Mouse (Mus musculus) fat pad, adult 2 months (tissue): ENCODE results near the gene Rbms1.

Experiments
- DNase-seq: peaks from one replicate; pipeline ENCODE4 v3.0.0-alpha.2; 2011; ENCODE audit warnings: low read depth, low spot score; ENCODE audit errors: extremely low read depth

Rbms1 gene

GRCm38 (mm10) chr2:60786289-60786688 lies 176.7 kb downstream of the Rbms1 start:
- DNase-seq: no peak

- no peak for DNase-seq
These were observed 188.5 kb downstream of the Rbms1 start for GRCm38 (mm10) chr2:60774501-60774900.

GRCm38 (mm10) chr2:60773592-60773991 lies 189.4 kb downstream of the Rbms1 start:
- no peak for DNase-seq

- no peak for DNase-seq
These were observed 196.6 kb downstream of the Rbms1 start for GRCm38 (mm10) chr2:60766420-60766819.

- no peak for DNase-seq
These were observed 206.8 kb downstream of the Rbms1 start for GRCm38 (mm10) chr2:60756218-60756617.

- no peak for DNase-seq
These were observed 207.9 kb downstream of the Rbms1 start for GRCm38 (mm10) chr2:60755101-60755500.

- DNase-seq: no peak
These were observed 211.7 kb downstream of the Rbms1 start for GRCm38 (mm10) chr2:60751274-60751673.

GRCm38 (mm10) chr2:60750591-60750990 lies 212.4 kb downstream of the Rbms1 start:
- no peak for DNase-seq

GRCm38 (mm10) chr2:60748585-60748984 lies 214.4 kb downstream of the Rbms1 start:
- DNase-seq: no peak

- DNase-seq: no peak
These were observed 215.4 kb downstream of the Rbms1 start for GRCm38 (mm10) chr2:60747590-60747989.

GRCm38 (mm10) chr2:60744674-60745073 lies 218.3 kb downstream of the Rbms1 start:
- no peak for DNase-seq

- DNase-seq: no peak
These were observed 223.4 kb downstream of the Rbms1 start for GRCm38 (mm10) chr2:60739389-60740137.

GRCm38 (mm10) chr2:60730929-60731328 lies 232.1 kb downstream of the Rbms1 start:
- DNase-seq: no peak

GRCm38 (mm10) chr2:60730024-60730423 lies 233.0 kb downstream of the Rbms1 start:
- no peak for DNase-seq

GRCm38 (mm10) chr2:60728902-60729585 lies 233.9 kb downstream of the Rbms1 start:
- no peak for DNase-seq

GRCm38 (mm10) chr2:60724660-60725059 lies 238.3 kb downstream of the Rbms1 start:
- DNase-seq: no peak

GRCm38 (mm10) chr2:60722967-60723366 lies 240.0 kb downstream of the Rbms1 start:
- no peak for DNase-seq

- DNase-seq: no peak
These were observed 240.5 kb downstream of the Rbms1 start, which contains the start of gene Itgb6 for GRCm38 (mm10) chr2:60722514-60722913. Gene Itgb6, minus strand, starts transcription at chr2:60722643.

GRCm38 (mm10) chr2:60720906-60721305 lies 242.1 kb downstream of the Rbms1 start:
- no peak for DNase-seq

GRCm38 (mm10) chr2:60720205-60720604 lies 242.8 kb downstream of the Rbms1 start:
- peak; percentile 64 for DNase-seq

GRCm38 (mm10) chr2:60717348-60717747 lies 245.6 kb downstream of the Rbms1 start:
- DNase-seq: no peak

GRCm38 (mm10) chr2:60716549-60716948 lies 246.4 kb downstream of the Rbms1 start:
- DNase-seq: no peak
